Mouse (Mus musculus) liver, embryonic 14.5 days (tissue): ENCODE measurements around the gene Nkain2. TPM values are rescaled to one million over a fixed set of nuclear protein-coding genes. Genes with fewer than 3 reads are reported as not detected.

Experiments used
- ATAC-seq: fragments of 200-750 bp; cut with Nextera tagmentation; 2 replicates; pipeline ENCODE4 v1.8.0; 2017; ENCODE audit warnings: moderate number of reproducible peaks, mild to moderate bottlenecking, moderate library complexity; ENCODE audit not compliant: insufficient read depth
- DNase-seq, 3 experiments: peaks; one replicate each; pipeline ENCODE4 v3.0.0-alpha.2; 2012 to 2013; ENCODE audit warnings: low read depth in 3 of 3, low spot score in 3 of 3
- H3K27ac ChIP-seq: fragments of 300-500 bp; sonication (generic); 2 replicates; pipeline ENCODE4 v1.5.1; 2014; ENCODE audit warnings: moderate library complexity, mild to moderate bottlenecking, control low read depth, inconsistent platforms
- H3K27me3 ChIP-seq: fragments of 300-500 bp; sonication (generic); 2 replicates; pipeline ENCODE4 v1.6.1; 2014; ENCODE audit warnings: mild to moderate bottlenecking, low read length, moderate library complexity; ENCODE audit not compliant: control insufficient read depth, insufficient read depth
- H3K36me3 ChIP-seq: fragments of 300-500 bp; sonication (generic); replicated peaks from 2 replicates; pipeline ENCODE4 v1.6.1; 2014; ENCODE audit warnings: low read depth; ENCODE audit not compliant: control insufficient read depth, insufficient read depth
- H3K4me1 ChIP-seq, 2 experiments: fragments of 200-500 bp in 1 of 2; fragments of 300-500 bp in 1 of 2; sonication (generic) in 1 of 2; replicated peaks; 2 replicates each; pipeline ENCODE4 v1.6.1; 2012 to 2014; ENCODE audit warnings: antibody characterized with exemption in 1 of 2, inconsistent platforms in 1 of 2, low read length in 1 of 2; ENCODE audit not compliant: control insufficient read depth in 2 of 2, insufficient read depth in 2 of 2
- H3K4me2 ChIP-seq: fragments of 300-500 bp; sonication (generic); 2 replicates; pipeline ENCODE4 v1.6.1; 2014; ENCODE audit warnings: low read depth, mild to moderate bottlenecking, control low read depth, moderate library complexity
- H3K4me3 ChIP-seq, 2 experiments: fragments of 200-500 bp in 1 of 2; fragments of 300-500 bp in 1 of 2; sonication (generic) in 1 of 2; 2 replicates each; pipeline ENCODE4 v1.5.1; 2012 to 2014; ENCODE audit warnings: low read depth in 2 of 2, low read length in 2 of 2, mild to moderate bottlenecking in 2 of 2, control low read depth in 1 of 2, inconsistent platforms in 1 of 2, moderate library complexity in 1 of 2; ENCODE audit not compliant: insufficient read depth in 1 of 2
- H3K9ac ChIP-seq: fragments of 300-500 bp; sonication (generic); replicated peaks from 2 replicates; pipeline ENCODE4 v1.6.1; 2014; ENCODE audit warnings: mild to moderate bottlenecking, control low read depth, moderate library complexity
- H3K9me3 ChIP-seq: fragments of 300-500 bp; sonication (generic); 2 replicates; pipeline ENCODE4 v1.6.1; 2016; ENCODE audit warnings: low read length, mixed read lengths; ENCODE audit not compliant: control insufficient read depth
- CTCF ChIP-seq: IDR thresholded peaks from 2 replicates; pipeline ENCODE4 v1.5.1; 2016; ENCODE audit warnings: antibody characterized with exemption, low read depth, control low read depth
- EP300 ChIP-seq: IDR thresholded peaks from 2 replicates; pipeline ENCODE4 v1.6.1; 2016; ENCODE audit warnings: antibody characterized with exemption, low read depth
- WGBS: fragments of 180-500 bp; shearing (Covaris S2); extraction: QIAGEN DNeasy Blood & Tissue Kit; methylation state at CpG from one replicate; pipeline ENCODE4 v1.1.7; 2014; ENCODE audit not compliant: insufficient replicate concordance; 5-methylcytosine and 5-hydroxymethylcytosine counted together
- polyA plus RNA-seq, 2 experiments: library from polyadenylated mRNA; depleted of rRNA in 1 of 2; stranded (reverse) in 1 of 2; unstranded in 1 of 2; fragments of >200 nt; fragmentation: Nextera tagmentation in 1 of 2; extraction: Ambion mirVana in 1 of 2; gene quantifications; 2 replicates each; pipeline versions ENCODE4 v1.2.1 to v1.2.3; 2012 to 2014

Nkain2 gene
- polyA plus RNA-seq, 2 experiments, result 0.06 TPM; not detected in 1

DNA sequence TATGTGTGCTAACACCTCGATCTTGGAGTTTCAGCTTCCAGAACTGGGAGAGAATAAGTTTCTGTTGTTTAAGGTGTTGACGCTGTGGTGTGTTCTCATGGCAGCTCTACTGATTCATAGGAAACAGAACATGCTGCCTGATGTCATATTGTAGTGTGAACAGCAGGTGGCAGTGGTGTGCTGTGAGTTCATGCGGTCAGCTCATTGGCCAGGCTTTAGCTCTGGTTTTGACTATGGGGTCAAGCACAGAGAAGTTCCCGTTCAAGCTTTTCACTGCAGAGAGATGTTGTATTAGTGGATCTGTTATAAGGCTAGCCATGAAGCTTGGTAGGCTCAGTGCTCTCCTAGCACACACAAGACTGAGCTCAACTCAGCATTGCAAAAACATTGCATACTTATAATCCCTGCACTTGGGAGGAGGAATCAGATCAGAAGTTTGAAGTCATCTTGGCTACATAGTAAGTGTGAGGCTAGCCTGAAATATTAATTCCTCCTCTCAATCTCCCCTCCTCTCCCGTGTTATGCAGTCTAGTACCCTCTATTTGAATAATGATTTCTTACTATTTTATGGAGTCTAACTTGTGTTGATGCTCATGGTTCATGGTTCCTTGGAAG lies 1147.7 kb downstream of the Nkain2 start:
- no peaks in the 10 kb centered on the region for H3K9me3 ChIP-seq
- DNase-seq (peak in 2 of 3 experiments; percentile 1 to 3), ATAC-seq (no peak)
- H3K4me1 ChIP-seq, result no peaks in the 10 kb centered on the region
- no peak overlapping the region for H3K27ac ChIP-seq
- H3K4me2 ChIP-seq, result no peak overlapping the region
- no peaks in the 10 kb centered on the region for H3K36me3 ChIP-seq
- no peak overlapping the region for H3K9ac ChIP-seq
- H3K27me3 ChIP-seq, result no peaks in the 10 kb centered on the region
- TF ChIP-seq CTCF (peak; percentile 83), EP300 (no peak)
- 11% methylated on average over 5 of the region's 5 CpGs for WGBS
- no peak overlapping the region for H3K4me3 ChIP-seq

- Histone ChIP-seq H3K4me1 (no peaks in the 10 kb centered on the region), H3K4me3 (no peak overlapping the region), H3K4me2 (no peak overlapping the region), H3K27ac (no peak overlapping the region), H3K36me3 (no peaks in the 10 kb centered on the region), H3K9me3 (no peaks in the 10 kb centered on the region), H3K9ac (no peak overlapping the region), H3K27me3 (no peaks in the 10 kb centered on the region)
- ATAC-seq (no peak), DNase-seq (no peak)
- TF ChIP-seq EP300, result no peak
- TF ChIP-seq CTCF, result no peak
These were observed 1162.2 kb downstream of the Nkain2 start for GRCm38 (mm10) chr10:31728036-31728435.

DNA sequence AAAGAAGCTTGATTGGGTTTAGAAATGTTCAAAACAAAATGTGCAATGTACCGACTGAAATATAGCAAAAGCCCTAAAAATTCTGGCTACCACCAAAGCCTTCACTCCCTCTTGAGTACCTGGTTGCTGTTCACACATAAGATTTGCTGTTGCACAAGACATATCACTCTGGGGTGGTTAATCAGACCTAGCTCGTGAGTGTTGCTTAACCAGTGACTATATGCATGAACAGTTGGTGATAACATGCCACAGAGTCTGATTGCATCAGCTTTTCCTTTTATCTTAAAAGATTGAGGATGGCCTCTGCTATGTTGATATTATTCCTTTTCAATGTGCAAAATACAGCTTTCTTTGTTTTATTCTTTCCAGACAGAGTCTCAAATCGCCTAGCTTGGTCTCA lies 1243.0 kb downstream of the Nkain2 start:
- ATAC-seq (no peak), DNase-seq (no peak)
- WGBS, result 37% methylated on average over 3 of the region's 3 CpGs
- Histone ChIP-seq H3K4me3 (no peak overlapping the region), H3K4me2 (no peak overlapping the region), H3K36me3 (no peaks in the 10 kb centered on the region), H3K4me1 (no peaks in the 10 kb centered on the region), H3K9me3 (no peaks in the 10 kb centered on the region), H3K27me3 (no peaks in the 10 kb centered on the region), H3K27ac (no peak overlapping the region), H3K9ac (no peak overlapping the region)
- TF ChIP-seq CTCF (no peak), EP300 (no peak)

GRCm38 (mm10) chr10:31646083-31646482 lies 1244.2 kb downstream of the Nkain2 start:
- no peak for ATAC-seq
- H3K27me3 ChIP-seq, result no peaks in the 10 kb centered on the region
- no peaks in the 10 kb centered on the region for H3K4me1 ChIP-seq
- no peak overlapping the region for H3K4me3 ChIP-seq
- no peak overlapping the region for H3K27ac ChIP-seq
- TF ChIP-seq EP300 (no peak), CTCF (no peak)
- H3K36me3 ChIP-seq, result no peaks in the 10 kb centered on the region
- no peak overlapping the region for H3K9ac ChIP-seq
- DNase-seq, result no peak
- H3K4me2 ChIP-seq, result no peak overlapping the region
- WGBS, result 39% methylated on average over 1 of the region's 1 CpGs
- no peaks in the 10 kb centered on the region for H3K9me3 ChIP-seq

Other genes with a start within 250 kb of the Nkain2 start
- not detected in 2 replicates for gene Trdn, start 190.1 kb upstream of the Nkain2 start, polyA plus RNA-seq (2012; rRNA removed)
- gene Trdn, start 190.1 kb upstream of the Nkain2 start, polyA plus RNA-seq (2014; fragmentation: Nextera tagmentation; extraction: Ambion mirVana), result not detected in 2 replicates